Mouse (Mus musculus): ENCODE results near the gene Dkkl1. TPM values are rescaled to one million over a fixed set of nuclear protein-coding genes. Genes with fewer than 3 reads are reported as not detected.

The Dkkl1 gene
- polyA plus RNA-seq, 2 experiments, result 4.8 to 14.8 TPM

DNA sequence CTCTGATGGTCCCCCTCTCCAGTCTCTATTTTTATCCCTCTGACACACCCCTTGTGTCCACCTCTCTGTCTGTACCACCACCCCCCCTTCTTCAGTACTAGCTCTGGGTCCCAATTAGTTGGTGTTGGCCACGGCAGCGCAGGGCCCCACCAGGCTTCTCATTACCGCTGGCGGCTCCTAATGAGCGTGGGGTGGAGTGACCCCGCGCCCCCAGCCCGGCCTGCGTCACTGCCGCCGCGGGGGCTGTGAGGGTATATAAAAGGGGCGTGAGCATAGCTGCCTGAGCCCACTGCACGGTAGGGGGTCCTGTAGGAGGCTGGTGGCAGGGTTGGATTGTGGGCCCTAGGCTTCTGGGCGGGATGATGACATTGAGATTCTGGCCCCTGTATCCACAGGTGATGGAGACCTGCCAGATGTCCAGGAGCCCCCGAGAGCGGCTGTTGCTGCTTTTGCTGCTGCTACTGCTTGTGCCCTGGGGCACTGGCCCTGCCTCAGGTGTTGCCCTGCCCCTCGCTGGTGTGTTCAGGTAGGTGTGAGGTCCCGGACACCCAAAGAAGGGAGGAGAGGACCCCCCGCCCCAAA lies 31.0 kb downstream of the Dkkl1 start, which contains the start of gene Pth2:
Gene Pth2, plus strand, starts transcription at position 100 of the 582 bp plus-strand sequence.
- Histone ChIP-seq H3K9me3 (ENCODE audit: control insufficient read depth, low read length) (no peaks in the 10 kb centered on the region), H3K9ac (ENCODE audit: low read depth, low read length, severe bottlenecking) (no peak within 1 kb of the TSS), H3K4me3 (replicated peaks; ENCODE audit: low read length) (no peak within 1 kb of the TSS), H3K27me3 (ENCODE audit: control insufficient read depth, insufficient read depth, low read length) (peaks cover 80% of the 10 kb centered on the region), H3K4me1 (ENCODE audit: control insufficient read depth, insufficient read depth, low read length) (no peaks in the 10 kb centered on the region), H3K4me2 (replicated peaks; ENCODE audit: low read depth, low read length, severe bottlenecking) (0 out of 2 replicates have a peak within 1 kb of the TSS, but pooled peaks have one; percentile 3), H3K36me3 (ENCODE audit: control insufficient read depth, insufficient read depth, low read length) (no peaks in the 10 kb centered on the region), H3K27ac (replicated peaks; ENCODE audit: low read depth, low read length) (no peak within 1 kb of the TSS)
- DNase-seq (ENCODE audit: low spot score) (no peak), ATAC-seq (ENCODE audit: low FRiP score, low read depth) (no peak)
- TF ChIP-seq POLR2A (IDR thresholded peaks at IDR 0.05; ENCODE audit: borderline replicate concordance, extremely low read depth, insufficient read depth, insufficient read length), result no peak
- WGBS, result 10% methylated on average over 18 of the region's 20 CpGs

GRCm38 (mm10) chr7:45179469-45179868 lies 32.5 kb downstream of the Dkkl1 start, which contains the start of gene Gfy:
Gene Gfy (minus strand): TSS chr7:45179569.
- H3K9me3 ChIP-seq (ENCODE audit: control insufficient read depth, low read length), result no peaks in the 10 kb centered on the region
- no peak within 1 kb of the TSS for H3K4me2 ChIP-seq (replicated peaks; ENCODE audit: low read depth, low read length, severe bottlenecking)
- no peak for DNase-seq (ENCODE audit: low spot score)
- WGBS, result 24% methylated on average over 7 of the region's 7 CpGs
- no peak within 1 kb of the TSS for H3K27ac ChIP-seq (replicated peaks; ENCODE audit: low read depth, low read length)
- H3K4me1 ChIP-seq (ENCODE audit: control insufficient read depth, insufficient read depth, low read length), result no peaks in the 10 kb centered on the region
- no peak within 1 kb of the TSS for H3K4me3 ChIP-seq (replicated peaks; ENCODE audit: low read length)
- ATAC-seq (ENCODE audit: low FRiP score, low read depth), result no peak
- no peaks in the 10 kb centered on the region for H3K36me3 ChIP-seq (ENCODE audit: control insufficient read depth, insufficient read depth, low read length)
- no peak within 1 kb of the TSS for H3K9ac ChIP-seq (ENCODE audit: low read depth, low read length, severe bottlenecking)
- H3K27me3 ChIP-seq (ENCODE audit: control insufficient read depth, insufficient read depth, low read length), result peaks cover 95% of the 10 kb centered on the region
- TF ChIP-seq POLR2A (IDR thresholded peaks at IDR 0.05; ENCODE audit: borderline replicate concordance, extremely low read depth, insufficient read depth, insufficient read length), result no peak

GRCm38 (mm10) chr7:45178550-45178949 lies 33.4 kb downstream of the Dkkl1 start:
- ATAC-seq (ENCODE audit: low FRiP score, low read depth) (no peak), DNase-seq (ENCODE audit: low spot score) (no peak)
- Histone ChIP-seq H3K9me3 (ENCODE audit: control insufficient read depth, low read length) (no peaks in the 10 kb centered on the region), H3K36me3 (ENCODE audit: control insufficient read depth, insufficient read depth, low read length) (no peaks in the 10 kb centered on the region), H3K4me2 (replicated peaks; ENCODE audit: low read depth, low read length, severe bottlenecking) (no peak overlapping the region), H3K4me1 (ENCODE audit: control insufficient read depth, insufficient read depth, low read length) (no peaks in the 10 kb centered on the region), H3K27ac (replicated peaks; ENCODE audit: low read depth, low read length) (no peak overlapping the region), H3K9ac (ENCODE audit: low read depth, low read length, severe bottlenecking) (no peak overlapping the region), H3K4me3 (replicated peaks; ENCODE audit: low read length) (no peak overlapping the region), H3K27me3 (ENCODE audit: control insufficient read depth, insufficient read depth, low read length) (peaks cover 96% of the 10 kb centered on the region)
- no peak for TF ChIP-seq POLR2A (IDR thresholded peaks at IDR 0.05; ENCODE audit: borderline replicate concordance, extremely low read depth, insufficient read depth, insufficient read length)
- WGBS, result 23% methylated on average over 7 of the region's 7 CpGs

- H3K27me3 ChIP-seq (ENCODE audit: control insufficient read depth, insufficient read depth, low read length), result peaks cover 74% of the 10 kb centered on the region
- TF ChIP-seq POLR2A (IDR thresholded peaks at IDR 0.05; ENCODE audit: borderline replicate concordance, extremely low read depth, insufficient read depth, insufficient read length), result no peak
- H3K4me2 ChIP-seq (replicated peaks; ENCODE audit: low read depth, low read length, severe bottlenecking), result peak overlapping the region; percentile 35
- DNase-seq (ENCODE audit: low spot score), result no peak
- no peaks in the 10 kb centered on the region for H3K4me1 ChIP-seq (ENCODE audit: control insufficient read depth, insufficient read depth, low read length)
- no peaks in the 10 kb centered on the region for H3K9me3 ChIP-seq (ENCODE audit: control insufficient read depth, low read length)
- H3K9ac ChIP-seq (ENCODE audit: low read depth, low read length, severe bottlenecking), result 0 out of 2 replicates have a peak overlapping the region, but pooled peaks have one; percentile 7
- H3K27ac ChIP-seq (replicated peaks; ENCODE audit: low read depth, low read length), result no peak overlapping the region
- H3K36me3 ChIP-seq (ENCODE audit: control insufficient read depth, insufficient read depth, low read length), result no peaks in the 10 kb centered on the region
- ATAC-seq (ENCODE audit: low FRiP score, low read depth), result no peak
- H3K4me3 ChIP-seq (replicated peaks; ENCODE audit: low read length), result peak overlapping the region; percentile 22
- 4% methylated on average over 28 of the region's 31 CpGs for WGBS
Measured at GRCm38 (mm10) chr7:45176356-45176755, 35.6 kb downstream of the Dkkl1 start.

GRCm38 (mm10) chr7:45175929-45176328 lies 36.0 kb downstream of the Dkkl1 start:
- Histone ChIP-seq H3K9me3 (ENCODE audit: control insufficient read depth, low read length) (no peaks in the 10 kb centered on the region), H3K4me1 (ENCODE audit: control insufficient read depth, insufficient read depth, low read length) (no peaks in the 10 kb centered on the region), H3K4me3 (replicated peaks; ENCODE audit: low read length) (peak overlapping the region; percentile 22), H3K9ac (ENCODE audit: low read depth, low read length, severe bottlenecking) (peak overlapping the region; percentile 7; the same call in 1 of the 2 replicates), H3K36me3 (ENCODE audit: control insufficient read depth, insufficient read depth, low read length) (no peaks in the 10 kb centered on the region), H3K27me3 (ENCODE audit: control insufficient read depth, insufficient read depth, low read length) (peaks cover 70% of the 10 kb centered on the region), H3K27ac (replicated peaks; ENCODE audit: low read depth, low read length) (no peak overlapping the region), H3K4me2 (replicated peaks; ENCODE audit: low read depth, low read length, severe bottlenecking) (peak overlapping the region; percentile 35)
- 1% methylated on average over 22 of the region's 23 CpGs for WGBS
- DNase-seq (ENCODE audit: low spot score), result no peak
- TF ChIP-seq POLR2A (IDR thresholded peaks at IDR 0.05; ENCODE audit: borderline replicate concordance, extremely low read depth, insufficient read depth, insufficient read length), result no peak
- no peak for ATAC-seq (ENCODE audit: low FRiP score, low read depth)

All from limb, embryonic 14.5 days (tissue).